Mouse (Mus musculus) frontal cortex, adult 2 months (tissue): ENCODE measurements around the gene Gm4869. TPM values are rescaled to one million over a fixed set of nuclear protein-coding genes. Genes with fewer than 3 reads are reported as not detected.
"Not testable (repeated sequence)": the region's sequence is repeated elsewhere in the genome, so short reads cannot be mapped to it uniquely, and the experiment has no call there.

Experiments used
- DNase-seq, 2 experiments: peaks; one replicate each; pipeline ENCODE4 v3.0.0; 2022; ENCODE audit warnings: low spot score in 1 of 2; ENCODE audit errors: extremely low spot score in 1 of 2
- polyA plus RNA-seq: library from polyadenylated mRNA; depleted of rRNA; stranded (reverse); fragments of >200 nt; gene quantifications from 2 replicates; pipeline ENCODE4 v1.2.3, GENCODE M21; 2012; rRNA removed

The Gm4869 gene
- polyA plus RNA-seq = 0.06 and 0.15 TPM in 2 replicates

DNA sequence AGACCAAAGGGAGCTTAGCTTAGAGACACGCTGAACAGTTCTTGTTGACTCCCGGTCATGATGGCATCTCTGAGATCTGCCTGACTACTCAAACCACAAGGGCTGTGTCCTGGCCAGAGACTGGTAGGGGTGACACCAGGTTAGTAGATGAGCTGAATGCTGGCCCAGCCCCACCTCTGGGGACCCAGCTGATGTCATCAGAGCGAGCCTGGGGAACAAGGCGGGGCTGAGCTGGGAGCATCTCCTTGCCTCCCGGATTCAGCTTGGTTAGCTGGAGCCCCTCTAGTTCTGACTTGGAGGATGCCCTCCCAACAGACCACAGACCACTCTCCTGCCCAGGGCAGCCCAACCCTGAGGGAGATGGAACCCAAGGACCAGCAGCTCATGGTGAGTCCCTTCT, at the start of gene Gm4869:
Gene Gm4869 (plus strand): TSS at position 301 of the 400 bp plus-strand sequence.
- DNase-seq = no peak

DNA sequence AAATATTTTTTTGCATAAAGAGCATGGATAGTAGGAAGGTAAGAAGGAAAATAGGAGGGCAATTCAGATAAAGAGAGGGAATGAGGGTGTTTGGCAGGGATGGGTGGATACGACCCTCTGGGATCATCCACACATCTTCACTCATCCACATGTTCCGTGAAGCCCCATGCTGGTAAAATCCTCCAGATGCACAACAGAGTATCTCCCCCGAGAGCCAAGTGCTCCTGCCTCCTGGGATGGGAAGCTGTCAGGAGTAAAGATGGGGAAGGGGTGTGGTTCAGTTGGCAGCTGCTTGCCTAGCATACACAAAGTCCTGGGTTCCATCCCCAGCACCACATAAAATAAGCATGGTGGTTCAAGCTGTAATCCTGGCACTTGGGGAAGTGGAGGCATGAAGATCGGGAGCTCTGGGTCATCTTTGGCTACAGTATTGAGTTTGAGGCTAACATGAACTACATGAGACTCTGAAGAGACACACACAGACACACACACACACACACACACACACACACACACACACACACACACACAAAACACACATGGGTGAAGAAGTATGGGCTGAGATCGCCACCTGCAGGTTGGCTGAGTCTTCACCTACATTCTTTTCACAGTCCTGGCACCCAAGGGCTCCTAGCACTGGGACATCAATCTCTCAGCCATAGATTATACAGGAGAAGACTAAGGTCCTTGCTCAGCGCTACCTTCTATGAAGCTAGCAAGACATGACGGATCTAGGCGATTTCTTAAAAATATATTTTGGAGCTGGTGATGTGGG, 49.1 kb upstream of the Gm4869 start:
- peak in 1 of 2 experiments; percentile 17 for DNase-seq

DNA sequence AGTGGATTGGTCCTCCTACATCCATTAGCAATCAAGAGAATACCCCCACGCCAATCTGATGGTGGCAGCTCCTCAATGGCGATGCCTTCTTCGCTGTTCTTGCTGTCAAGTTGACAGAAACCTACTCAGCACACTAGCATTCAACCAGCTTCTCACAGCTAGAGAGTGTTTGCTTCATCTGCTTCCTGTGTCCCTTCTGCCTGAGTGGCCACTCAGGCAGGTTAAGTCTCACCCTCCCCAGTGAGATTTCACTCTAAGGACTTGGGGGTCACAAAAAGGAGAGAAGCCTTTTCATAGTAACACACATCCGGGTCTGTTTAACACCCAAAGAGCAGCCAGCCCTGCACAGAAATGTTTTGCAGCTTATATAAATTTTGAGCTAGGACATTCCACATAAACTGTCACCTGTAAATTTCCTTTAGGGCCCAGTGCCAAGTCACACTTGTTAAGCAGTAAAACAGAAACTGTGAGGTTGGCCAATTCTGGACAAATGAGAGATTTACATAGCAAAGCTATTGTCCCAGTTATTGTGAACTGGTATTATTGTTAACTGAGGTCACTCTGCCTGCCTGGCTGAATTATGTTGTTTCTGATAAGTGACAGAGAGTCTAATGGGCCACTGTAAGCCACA, 42.7 kb upstream of the Gm4869 start:
- no peak for DNase-seq

DNA sequence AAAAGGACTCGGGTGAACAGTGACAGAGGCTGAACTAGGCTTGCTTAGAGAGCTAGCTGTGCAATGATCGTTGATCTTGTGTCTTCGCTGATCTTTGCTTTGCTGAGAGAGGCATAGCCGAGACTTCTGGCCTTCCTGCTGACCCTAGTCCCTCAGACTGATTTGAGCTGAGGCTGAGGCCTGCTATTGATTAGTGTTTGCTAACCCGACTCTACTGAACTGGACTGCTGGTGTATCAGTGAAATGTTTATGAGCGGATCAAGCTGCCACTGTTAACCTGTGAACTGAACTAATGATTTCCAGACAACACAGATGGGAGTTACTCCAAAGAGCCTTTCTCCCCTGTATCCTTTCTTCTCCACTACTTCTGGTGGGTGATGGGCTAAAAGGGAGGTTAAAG, 40.3 kb upstream of the Gm4869 start:
- no peak for DNase-seq

DNA sequence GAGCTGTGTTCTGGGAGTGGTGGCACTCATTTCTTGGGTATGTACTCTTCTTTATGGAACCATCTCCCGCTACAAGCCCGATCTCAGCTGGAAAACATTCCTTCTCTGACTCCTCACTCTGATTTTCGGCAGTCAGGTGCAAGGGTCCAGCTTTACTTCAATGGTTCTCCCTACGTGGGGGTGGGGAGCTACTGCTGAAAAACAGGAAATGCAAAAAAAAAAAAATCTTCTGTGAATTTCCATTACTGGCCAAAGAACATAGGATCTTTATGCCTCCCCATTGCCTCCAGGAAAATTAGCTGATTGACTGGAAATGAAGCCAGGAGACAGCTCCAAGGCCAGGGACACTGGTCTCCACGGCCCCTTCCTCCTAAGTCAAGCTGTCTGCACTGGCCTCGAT, 38.8 kb upstream of the Gm4869 start:
- no peak for DNase-seq

DNA sequence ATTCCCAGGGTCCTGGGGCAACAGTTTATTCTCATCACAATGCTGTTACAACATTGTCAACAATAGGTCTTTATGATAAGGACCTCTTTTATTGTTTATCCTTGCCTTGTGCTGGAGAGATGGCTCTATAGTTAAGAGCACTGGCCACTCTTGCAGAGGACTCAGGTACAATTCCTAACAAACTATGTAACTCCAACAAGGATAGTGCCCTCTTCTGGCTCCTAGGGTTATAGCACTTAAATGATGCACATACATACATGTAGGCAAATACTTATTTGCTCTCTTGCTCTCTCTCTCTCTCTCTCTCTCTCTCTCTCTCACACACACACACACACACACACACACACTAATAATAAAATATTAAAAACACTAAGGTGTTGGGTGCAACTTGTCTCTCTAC, 36.6 kb upstream of the Gm4869 start:
- DNase-seq = no peak

DNA sequence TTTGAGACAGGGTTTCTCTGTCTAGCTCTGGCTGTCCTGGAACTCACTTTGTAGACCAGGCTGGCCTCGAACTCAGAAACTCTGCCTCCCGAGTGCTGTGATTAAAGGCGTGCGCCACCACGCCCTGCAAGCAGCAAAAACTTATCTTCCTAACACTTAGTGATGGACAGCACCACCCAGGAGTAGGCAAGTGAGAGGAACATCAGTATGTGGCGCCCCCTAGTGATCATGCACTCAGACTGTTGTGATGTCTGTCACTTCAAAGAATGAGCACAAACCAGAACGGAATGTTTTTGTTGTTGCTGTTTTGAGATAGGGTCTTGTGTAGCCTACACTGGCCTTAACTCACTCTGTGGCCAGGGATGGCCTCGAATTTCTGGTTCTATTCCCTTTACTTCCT, 34.1 kb upstream of the Gm4869 start:
- DNase-seq = peak in 1 of 2 experiments; percentile 73

DNA sequence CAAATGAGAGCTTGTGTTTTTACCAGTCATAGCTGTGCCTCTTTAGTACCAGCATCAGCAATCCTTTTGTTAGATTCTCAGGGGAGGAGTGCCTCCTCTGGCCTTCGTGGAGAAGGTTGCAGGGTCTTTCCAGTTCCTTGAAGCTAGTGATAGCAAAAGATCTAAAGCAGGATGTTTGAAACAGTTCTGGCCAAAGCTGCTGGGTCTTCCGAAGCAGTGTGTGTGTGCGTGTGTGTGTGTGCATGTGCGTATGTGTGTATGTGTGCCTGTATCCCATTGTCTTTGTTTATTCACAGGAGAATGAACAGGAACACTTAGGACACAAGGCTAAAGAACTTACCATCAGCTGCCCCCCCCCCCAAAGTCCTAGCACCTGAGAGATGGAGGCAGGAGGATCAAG, 30.8 kb upstream of the Gm4869 start:
- no peak for DNase-seq

DNA sequence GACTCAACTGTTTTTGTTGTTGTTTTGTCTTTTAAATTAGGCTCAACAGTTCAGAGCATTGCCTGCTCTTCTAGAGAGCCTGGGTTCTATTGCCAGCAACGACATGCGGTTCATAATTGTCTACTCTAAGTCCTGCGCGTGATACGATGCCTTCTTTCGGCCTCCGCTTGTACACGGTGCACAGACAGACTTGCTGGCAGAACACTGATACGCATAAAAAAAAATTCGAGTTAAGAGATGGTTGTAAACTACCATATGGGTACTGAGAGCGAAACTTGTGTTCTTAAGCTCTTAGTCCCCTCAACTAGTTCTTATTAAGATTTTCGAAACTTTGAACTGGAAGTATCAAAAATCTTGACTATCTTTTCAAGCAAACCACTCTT, 27.3 kb upstream of the Gm4869 start:
- no peak for DNase-seq

DNA sequence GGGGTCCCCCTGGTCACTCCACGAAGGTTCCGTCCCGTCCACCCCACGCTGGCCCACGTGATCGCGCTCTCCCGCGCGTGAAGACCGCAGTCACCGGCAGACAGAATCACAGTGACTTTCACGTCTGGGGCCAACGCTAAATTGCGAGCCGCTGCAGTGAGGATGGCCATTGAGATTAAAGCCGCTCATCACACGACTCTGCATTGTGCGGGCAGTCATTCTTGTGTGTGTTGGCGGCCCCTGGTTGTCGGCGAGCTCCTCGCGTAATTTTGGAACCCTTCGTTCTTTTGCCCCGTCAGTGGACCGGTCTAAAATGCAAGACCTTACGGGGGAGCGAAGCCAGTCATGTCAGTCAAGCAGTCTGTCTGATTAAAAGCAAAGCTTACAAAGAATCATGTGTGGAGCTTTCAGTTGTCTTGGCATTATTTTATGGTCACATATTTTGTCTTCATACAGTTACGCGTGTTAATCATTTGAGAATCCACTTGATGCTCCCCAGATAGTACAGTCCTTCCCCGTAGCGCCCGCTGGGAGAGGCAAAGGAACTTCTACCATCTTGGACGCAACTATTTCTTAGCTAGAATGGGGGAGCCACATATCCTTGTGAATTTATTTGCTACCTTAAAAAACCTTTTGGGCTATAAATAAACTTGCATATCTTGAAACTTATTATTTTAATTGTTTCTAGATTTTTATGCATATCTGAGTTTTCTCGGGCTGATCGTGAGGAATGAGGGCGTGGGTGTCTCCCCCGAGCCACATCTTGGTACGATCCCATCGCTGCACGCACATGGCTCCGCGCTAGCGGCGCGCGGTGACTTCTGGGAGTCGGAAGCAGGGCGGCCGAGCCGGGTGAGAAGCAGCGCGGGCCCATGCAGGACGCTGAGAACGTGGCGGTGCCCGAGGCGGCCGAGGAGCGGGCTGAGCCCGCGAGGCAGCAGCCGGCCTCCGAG, 26.7 kb upstream of the Gm4869 start, which contains the start of gene Eif3b:
Gene Eif3b (plus strand): TSS at position 840 of the 953 bp plus-strand sequence.
- DNase-seq = peak; percentile 63 to 93

DNA sequence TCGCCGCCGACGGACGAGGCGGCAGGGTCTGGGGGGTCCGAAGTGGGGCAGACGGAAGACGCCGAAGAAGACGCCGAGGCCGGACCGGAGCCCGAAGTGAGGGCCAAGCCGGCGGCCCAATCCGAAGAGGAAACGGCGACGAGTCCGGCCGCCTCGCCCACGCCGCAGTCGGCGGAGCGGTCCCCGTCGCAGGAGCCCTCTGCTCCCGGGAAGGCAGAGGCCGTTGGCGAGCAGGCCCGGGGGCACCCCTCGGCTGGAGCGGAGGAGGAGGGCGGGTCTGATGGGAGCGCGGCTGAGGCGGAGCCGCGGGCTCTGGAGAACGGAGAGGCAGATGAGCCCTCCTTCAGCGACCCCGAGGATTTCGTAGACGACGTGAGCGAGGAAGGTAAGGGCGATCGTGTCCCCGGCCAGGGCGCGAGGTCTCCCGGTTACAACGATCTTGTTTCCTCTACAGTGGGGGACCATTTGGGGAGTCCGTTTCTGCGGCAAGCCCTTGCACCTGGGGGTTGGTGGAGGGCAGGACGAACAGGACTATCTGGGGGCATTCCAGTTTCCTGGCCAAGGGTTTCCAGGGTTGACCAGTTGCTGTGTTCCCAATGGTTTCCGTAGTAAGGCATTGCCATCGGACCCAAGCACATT, 25.9 kb upstream of the Gm4869 start:
- no peak for DNase-seq

DNA sequence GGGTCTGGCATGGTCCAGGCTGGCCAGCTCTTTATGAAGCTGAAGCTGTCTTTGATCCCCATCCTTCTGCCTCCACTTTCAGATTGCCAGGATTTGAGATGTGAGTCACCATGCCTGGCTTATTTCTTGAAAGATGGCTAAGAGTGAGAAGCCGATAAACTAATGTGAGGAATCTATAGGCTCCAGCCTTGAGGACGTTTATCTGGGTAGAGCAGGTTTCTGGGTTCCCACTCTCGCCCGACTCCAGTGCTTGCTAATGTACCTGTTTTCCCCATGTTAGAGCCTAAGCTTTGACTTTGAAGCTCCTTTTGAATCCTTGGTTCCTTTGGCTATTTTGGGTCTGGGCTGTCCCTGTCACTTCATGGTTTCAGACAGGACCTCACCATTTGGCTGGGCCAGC, 24.8 kb upstream of the Gm4869 start:
- DNase-seq = no peak

DNA sequence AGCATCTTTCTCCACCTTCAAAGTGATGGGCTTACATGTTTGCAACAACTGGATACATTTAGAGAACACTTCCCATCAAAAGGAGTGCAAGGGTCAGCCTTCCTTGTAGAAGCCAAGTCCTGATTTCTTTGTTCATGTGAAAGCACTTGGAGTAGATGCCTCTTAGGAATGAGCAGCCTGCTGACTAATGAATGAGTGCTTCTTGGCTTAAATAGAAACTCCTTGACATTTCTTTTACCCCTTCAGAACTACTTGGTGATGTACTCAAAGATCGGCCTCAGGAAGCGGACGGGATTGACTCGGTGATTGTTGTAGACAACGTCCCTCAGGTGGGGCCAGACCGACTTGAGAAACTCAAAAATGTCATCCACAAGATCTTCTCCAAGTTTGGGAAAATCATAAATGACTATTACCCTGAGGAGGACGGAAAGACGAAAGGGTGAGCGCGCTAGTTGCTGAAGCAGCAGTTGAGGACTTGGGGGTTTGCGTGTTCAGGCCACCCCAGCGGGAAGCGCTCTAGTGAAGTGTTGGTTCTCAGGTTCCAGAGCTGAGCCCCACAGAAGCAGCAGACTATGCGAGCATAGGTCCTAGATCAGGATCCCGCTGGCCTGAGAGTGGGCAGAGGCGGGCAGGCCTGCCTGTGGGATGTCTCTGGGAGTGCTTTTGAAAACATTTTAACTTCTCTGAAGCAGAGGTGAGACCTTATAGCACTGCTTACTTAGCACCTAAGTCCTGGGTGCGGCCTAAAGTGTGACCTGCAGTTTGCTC, 20.2 kb upstream of the Gm4869 start:
- DNase-seq = no peak

DNA sequence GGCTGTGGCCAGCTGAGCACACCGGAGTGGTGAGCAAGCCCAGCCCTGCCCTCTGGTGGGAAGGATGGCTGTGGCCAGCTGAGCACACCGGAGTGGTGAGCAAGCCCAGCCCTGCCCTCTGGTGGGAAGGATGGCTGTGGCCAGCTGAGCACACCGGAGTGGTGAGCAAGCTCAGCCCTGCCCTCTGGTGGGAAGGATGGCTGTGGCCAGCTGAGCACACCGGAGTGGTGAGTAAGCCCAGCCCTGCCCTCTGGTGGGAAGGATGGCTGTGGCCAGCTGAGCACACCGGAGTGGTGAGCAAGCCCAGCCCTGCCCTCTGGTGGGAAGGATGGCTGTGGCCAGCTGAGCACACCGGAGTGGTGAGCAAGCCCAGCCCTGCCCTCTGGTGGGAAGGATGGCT, 6.3 kb upstream of the Gm4869 start:
- not testable (repeated sequence) for DNase-seq

DNA sequence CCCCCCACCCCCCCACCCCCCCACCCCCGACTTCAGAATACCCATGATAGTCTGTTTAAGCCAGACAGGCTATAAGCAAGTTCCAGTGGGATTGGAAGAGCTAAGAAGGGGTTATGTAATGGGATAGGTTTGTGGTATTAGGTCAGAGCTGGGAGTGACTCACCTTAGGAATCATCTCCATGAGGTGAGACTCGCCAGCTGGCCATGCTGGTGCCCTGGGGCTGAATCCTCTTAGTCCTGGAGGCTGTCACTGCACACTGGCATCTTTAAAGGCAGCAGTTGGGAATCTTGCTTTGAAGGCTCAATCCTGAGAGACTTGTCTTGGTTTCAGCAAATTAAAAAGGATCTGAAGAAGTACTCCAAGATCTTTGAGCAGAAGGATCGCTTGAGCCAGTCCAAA, 4.0 kb upstream of the Gm4869 start:
- DNase-seq = no peak

DNA sequence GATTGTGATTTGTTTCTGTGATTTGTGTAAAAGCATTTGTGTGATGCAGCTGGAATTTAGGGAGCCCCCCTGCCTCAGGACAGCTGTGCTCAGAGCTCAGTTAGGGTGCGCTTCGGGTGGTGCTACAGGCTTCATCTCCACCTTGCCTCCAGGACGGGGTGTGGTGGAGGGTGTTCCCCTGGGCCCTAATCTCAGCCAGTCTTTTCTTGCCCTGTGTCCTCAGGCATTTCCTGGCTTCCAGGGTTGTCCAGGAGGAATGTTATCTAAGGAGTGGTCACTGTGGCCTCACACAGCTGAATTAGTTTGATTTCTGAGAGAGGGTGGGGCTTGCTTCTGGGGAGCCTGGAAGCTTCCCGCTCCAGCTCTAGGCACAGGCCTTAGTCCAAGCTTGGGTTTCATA, 1.4 kb upstream of the Gm4869 start:
- DNase-seq = no peak

DNA sequence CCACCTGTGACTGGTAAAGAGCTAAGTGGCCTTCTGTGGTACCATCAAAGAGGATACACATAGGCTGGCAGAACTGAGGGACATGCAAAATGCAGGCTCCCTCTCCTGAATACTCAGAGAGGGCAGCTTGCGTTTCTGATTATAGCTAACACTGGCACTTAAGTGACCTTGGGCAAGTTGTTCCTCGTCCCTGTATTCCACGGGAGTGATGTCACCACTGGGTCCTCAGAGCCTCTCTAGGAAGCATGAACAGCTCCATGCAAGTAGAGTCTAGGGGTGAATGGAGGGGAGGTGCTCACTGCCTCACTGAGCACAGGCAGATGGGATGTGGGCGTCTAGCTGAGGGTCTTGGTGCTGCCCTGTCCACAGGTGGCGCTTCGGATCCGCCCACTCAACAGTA, 609 bp downstream of the Gm4869 start:
- DNase-seq = no peak

DNA sequence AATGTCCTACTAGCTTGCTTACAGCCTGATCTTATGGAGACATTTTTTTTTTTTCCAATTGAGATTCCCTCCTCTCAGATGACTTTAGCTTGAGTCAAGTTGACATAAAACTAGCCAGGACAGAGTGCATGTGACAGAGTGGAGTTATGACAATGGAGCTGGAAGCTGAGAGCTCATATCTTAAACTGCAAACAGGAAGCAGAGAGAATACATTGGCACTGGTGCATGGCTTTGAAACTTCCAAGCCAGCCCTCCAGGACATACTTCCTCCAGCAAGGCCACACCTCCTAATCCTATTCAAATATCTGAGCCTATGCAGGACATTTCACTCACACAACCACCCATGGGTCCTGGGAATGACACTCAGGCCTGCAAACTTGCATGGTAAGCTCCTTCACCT, 9.0 kb downstream of the Gm4869 start:
- no peak for DNase-seq

DNA sequence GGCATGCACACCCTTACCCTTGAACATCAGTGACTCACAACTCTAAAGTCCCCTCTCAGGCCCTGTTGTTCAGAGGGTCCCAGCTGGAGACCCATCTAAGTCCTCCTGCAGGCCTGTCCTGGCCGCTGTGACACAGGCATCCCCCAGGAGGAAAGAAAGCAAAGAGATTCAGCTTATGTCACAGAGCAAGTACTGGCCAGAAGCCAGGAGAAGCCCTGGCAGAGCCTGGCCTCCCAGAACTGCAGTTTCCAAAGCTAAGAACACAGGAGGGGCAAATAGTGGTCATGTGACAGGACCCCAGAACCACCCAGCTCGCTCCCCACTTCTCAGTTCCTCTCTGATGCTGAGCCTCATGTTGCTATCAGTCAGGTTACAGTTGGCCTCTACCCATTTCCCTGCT, 10.0 kb downstream of the Gm4869 start:
- no peak for DNase-seq

DNA sequence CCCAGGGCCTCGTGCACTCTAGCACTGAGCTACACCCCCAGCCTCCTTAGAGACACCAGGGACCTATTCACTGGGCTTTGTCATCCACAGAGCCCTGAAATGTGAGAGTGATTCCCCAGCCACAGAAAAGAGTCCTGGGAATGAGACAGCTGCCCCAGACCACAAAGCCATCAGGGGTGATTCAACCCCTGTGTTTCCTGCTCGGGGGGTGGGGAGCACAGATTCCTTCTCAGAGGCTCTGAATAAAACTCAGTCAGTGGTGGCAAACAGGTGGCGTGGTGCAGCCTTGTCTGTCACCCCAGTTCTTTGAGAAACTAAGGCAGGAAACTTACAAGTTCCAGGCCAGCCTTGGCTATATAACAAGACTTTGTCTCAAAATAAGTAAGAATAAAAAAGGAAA, 16.0 kb downstream of the Gm4869 start:
- DNase-seq = no peak
